Mouse (Mus musculus): ENCODE measurements around the gene Ntn5. TPM values are rescaled to one million over a fixed set of nuclear protein-coding genes. Genes with fewer than 3 reads are reported as not detected.

Gene Ntn5
- polyA plus RNA-seq, 1 experiment, result 2.1 TPM

- no peak for DNase-seq (ENCODE audit: low read depth)
- TF ChIP-seq CTCF (IDR thresholded peaks at IDR 0.05; ENCODE audit: borderline replicate concordance, extremely low read depth, insufficient read depth, insufficient read length) (no peak), POLR2A (IDR thresholded peaks at IDR 0.05; ENCODE audit: borderline replicate concordance, extremely low read depth, insufficient read depth, insufficient read length, poor library complexity, severe bottlenecking) (no peak)
Observed at GRCm38 (mm10) chr7:45665303-45666138, 18.3 kb upstream of the Ntn5 start.

DNA sequence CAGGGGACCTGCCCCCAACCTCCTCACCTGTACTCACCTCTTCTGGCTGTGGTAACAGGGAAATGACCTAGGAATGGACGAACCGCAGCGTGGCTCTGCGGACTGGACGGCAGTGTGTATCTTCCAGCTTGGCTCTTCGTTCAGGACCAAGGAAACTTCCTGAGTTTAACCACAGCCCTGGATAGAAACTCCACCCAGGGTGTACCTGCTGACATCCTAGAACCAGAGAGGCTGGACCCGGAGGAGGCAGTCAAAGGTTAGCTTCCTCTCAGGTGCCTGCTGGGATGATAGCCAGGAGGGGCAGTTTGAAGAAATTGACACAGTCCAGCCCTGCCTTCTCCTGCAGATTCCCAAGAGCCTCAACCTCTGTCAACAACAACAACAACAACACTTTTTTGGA is 17.7 kb upstream of the Ntn5 start, which contains the start of gene Fut2:
TSS of gene Fut2 (minus strand) at position 234 of the 400 bp plus-strand sequence.
- DNase-seq (ENCODE audit: low read depth), result no peak
- TF ChIP-seq CTCF (IDR thresholded peaks at IDR 0.05; ENCODE audit: borderline replicate concordance, extremely low read depth, insufficient read depth, insufficient read length) (no peak), POLR2A (IDR thresholded peaks at IDR 0.05; ENCODE audit: borderline replicate concordance, extremely low read depth, insufficient read depth, insufficient read length, poor library complexity, severe bottlenecking) (no peak)

DNA sequence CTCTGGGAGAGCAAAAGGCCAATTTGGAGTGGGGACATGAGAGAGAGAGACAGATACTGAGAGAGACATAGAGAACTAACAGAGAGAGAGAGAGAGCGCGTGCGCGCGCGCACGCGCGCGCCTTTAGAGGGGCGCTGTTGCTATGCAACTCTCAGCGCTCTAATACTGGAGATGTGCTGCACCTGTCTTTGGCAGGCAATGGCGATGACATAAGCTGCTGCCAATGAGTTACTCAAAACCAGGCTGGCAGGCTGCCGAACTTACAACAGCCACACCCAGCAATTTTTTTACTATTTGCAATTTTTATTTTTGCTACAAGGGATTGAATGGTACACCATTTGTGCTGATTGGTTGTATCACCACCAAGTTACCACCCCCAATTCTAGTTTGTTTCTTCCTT is 16.1 kb upstream of the Ntn5 start:
- peak; percentile 63 for DNase-seq (ENCODE audit: low read depth)
- TF ChIP-seq POLR2A (IDR thresholded peaks at IDR 0.05; ENCODE audit: borderline replicate concordance, extremely low read depth, insufficient read depth, insufficient read length, poor library complexity, severe bottlenecking) (no peak), CTCF (IDR thresholded peaks at IDR 0.05; ENCODE audit: borderline replicate concordance, extremely low read depth, insufficient read depth, insufficient read length) (no peak)

DNA sequence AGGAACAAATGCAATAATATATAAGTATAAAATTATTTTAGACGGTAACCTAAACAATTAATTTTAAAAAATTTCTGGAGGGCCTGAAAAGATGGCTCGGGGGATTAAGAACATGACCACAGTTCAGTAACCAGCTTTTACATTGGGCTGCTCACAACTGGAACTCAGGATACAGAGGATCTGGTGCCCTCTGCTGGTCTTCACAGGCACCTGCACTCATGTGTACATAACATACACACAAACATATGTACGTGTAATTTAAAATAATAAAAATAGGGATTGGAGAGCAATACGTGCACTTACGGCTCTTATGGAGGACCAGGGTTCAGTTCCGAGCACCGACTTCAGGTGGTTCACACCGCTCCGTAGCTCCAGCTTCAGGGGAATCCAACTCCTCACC is 14.9 kb upstream of the Ntn5 start:
- DNase-seq (ENCODE audit: low read depth), result no peak
- no peak for TF ChIP-seq POLR2A (IDR thresholded peaks at IDR 0.05; ENCODE audit: borderline replicate concordance, extremely low read depth, insufficient read depth, insufficient read length, poor library complexity, severe bottlenecking)
- peak; percentile 11; the same call in 1 of the 2 replicates for TF ChIP-seq CTCF (IDR thresholded peaks at IDR 0.05; ENCODE audit: borderline replicate concordance, extremely low read depth, insufficient read depth, insufficient read length)

DNA sequence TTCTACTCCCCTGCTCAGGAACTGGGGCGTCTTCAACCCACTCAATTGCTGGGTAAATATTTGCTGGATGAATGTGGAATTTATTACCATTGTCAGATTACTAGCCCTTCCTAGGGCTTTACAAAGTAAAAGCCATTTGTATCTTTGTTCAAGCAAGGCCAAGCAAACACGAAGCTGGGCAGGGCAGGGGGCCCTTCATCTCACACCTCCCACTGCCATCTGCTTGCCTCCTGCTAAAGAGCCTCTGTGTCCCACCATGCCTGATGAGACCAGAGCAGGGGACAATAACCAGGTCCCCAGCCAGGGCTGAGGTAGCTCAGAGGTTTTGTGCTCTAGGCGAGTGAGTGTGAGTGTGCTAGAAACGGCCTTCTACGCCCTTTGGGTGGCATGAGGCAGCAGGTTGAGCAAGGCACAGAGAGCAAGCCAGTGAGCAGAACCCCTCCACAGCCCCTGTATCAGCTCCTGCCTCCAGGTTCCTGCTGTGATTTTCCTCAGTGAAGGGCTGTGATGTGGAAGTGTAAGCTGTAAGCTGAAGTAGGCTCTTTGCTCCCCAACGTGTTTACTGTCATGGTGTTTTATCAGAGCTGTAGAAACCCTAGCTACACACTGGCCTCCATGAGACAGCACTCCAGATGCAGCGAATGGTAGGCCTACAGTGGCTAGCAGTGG is 6.1 kb upstream of the Ntn5 start:
- DNase-seq (ENCODE audit: low read depth), result no peak
- TF ChIP-seq POLR2A (IDR thresholded peaks at IDR 0.05; ENCODE audit: borderline replicate concordance, extremely low read depth, insufficient read depth, insufficient read length, poor library complexity, severe bottlenecking), result no peak
- TF ChIP-seq CTCF (IDR thresholded peaks at IDR 0.05; ENCODE audit: borderline replicate concordance, extremely low read depth, insufficient read depth, insufficient read length), result no peak

GRCm38 (mm10) chr7:45678513-45678912 is 5.3 kb upstream of the Ntn5 start:
- no peak for TF ChIP-seq POLR2A (IDR thresholded peaks at IDR 0.05; ENCODE audit: borderline replicate concordance, extremely low read depth, insufficient read depth, insufficient read length, poor library complexity, severe bottlenecking)
- no peak for TF ChIP-seq CTCF (IDR thresholded peaks at IDR 0.05; ENCODE audit: borderline replicate concordance, extremely low read depth, insufficient read depth, insufficient read length)
- DNase-seq (ENCODE audit: low read depth), result no peak

GRCm38 (mm10) chr7:45679966-45680621 is 3.7 kb upstream of the Ntn5 start:
- no peak for TF ChIP-seq POLR2A (IDR thresholded peaks at IDR 0.05; ENCODE audit: borderline replicate concordance, extremely low read depth, insufficient read depth, insufficient read length, poor library complexity, severe bottlenecking)
- TF ChIP-seq CTCF (IDR thresholded peaks at IDR 0.05; ENCODE audit: borderline replicate concordance, extremely low read depth, insufficient read depth, insufficient read length), result no peak
- no peak for DNase-seq (ENCODE audit: low read depth)

GRCm38 (mm10) chr7:45681046-45681736 is 2.6 kb upstream of the Ntn5 start:
- TF ChIP-seq CTCF (IDR thresholded peaks at IDR 0.05; ENCODE audit: borderline replicate concordance, extremely low read depth, insufficient read depth, insufficient read length) (no peak), POLR2A (IDR thresholded peaks at IDR 0.05; ENCODE audit: borderline replicate concordance, extremely low read depth, insufficient read depth, insufficient read length, poor library complexity, severe bottlenecking) (no peak)
- DNase-seq (ENCODE audit: low read depth), result no peak

DNA sequence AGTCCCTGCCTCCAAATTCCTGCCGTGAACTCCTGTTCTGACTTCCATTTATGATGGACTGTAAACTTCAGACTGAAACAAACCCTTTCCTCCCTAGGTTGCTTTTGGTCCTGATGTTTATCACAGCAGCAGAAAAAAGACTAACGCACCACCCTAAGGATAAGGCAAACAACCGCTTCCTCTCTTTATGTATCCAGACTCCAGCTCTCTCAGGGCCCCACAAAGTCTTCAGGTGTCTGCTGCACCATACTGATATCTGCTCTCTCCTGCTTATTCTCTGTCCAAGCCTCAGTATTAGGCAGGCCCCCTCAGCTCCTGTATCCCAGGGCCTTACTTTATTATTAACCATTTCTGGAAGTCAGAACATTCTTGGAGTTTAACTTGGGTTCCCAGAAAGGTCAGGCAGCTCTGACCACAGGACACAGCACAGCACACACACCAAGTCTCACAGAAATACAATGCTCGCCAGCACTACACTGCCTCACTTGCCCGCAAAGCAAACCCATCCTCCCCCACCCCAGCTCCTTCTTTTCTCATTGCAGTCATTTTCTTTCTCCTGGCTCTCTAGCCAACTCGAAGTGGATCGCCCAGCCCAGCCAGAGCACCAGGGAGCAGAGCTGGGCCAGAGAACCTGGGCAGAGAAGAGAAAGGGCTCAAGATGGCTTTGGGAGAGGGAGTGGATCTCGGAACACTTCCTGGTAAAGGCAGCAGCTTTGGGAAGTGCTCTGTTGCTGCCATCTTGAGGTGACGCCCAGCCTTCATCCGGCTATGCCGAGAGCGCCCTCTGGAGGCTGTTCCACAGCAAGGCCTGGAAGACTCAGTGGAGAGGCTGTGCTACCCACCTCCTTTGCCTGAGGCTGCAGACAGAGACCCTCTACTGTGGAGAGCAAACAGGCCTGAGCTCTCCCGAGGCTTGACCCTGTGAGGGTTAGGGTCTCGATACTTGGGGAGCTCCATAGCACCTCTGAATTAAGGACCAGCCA is 1.4 kb upstream of the Ntn5 start:
- DNase-seq (ENCODE audit: low read depth), result peak; percentile 95
- TF ChIP-seq CTCF (IDR thresholded peaks at IDR 0.05; ENCODE audit: borderline replicate concordance, extremely low read depth, insufficient read depth, insufficient read length), result peak; percentile 100
- peak; percentile 47; the same call in 1 of the 2 replicates for TF ChIP-seq POLR2A (IDR thresholded peaks at IDR 0.05; ENCODE audit: borderline replicate concordance, extremely low read depth, insufficient read depth, insufficient read length, poor library complexity, severe bottlenecking)

GRCm38 (mm10) chr7:45685811-45686210 is 2.0 kb downstream of the Ntn5 start:
- TF ChIP-seq CTCF (IDR thresholded peaks at IDR 0.05; ENCODE audit: borderline replicate concordance, extremely low read depth, insufficient read depth, insufficient read length), result no peak
- no peak for TF ChIP-seq POLR2A (IDR thresholded peaks at IDR 0.05; ENCODE audit: borderline replicate concordance, extremely low read depth, insufficient read depth, insufficient read length, poor library complexity, severe bottlenecking)
- DNase-seq (ENCODE audit: low read depth), result no peak
